Mouse (Mus musculus): ENCODE data around the gene Ccdc9. TPM values are rescaled to one million over a fixed set of nuclear protein-coding genes. Genes with fewer than 3 reads are reported as not detected.
"Not testable (repeated sequence)": the region's sequence is repeated elsewhere in the genome, so short reads cannot be mapped to it uniquely, and the experiment has no call there.

Gene Ccdc9
- total RNA-seq, 2 experiments from 2014 or later = 75.4 to 87.2 TPM

- intact Hi-C loops (cut with DNase I) = no loop called here
- no peak for DNase-seq (ENCODE audit: low spot score in 2 of 2)
Measured at GRCm38 (mm10) chr7:16280721-16281120, 5.9 kb downstream of the Ccdc9 start.

GRCm38 (mm10) chr7:16274922-16275890 lies 11.4 kb downstream of the Ccdc9 start:
- no peak for DNase-seq (ENCODE audit: low spot score in 2 of 2)
- intact Hi-C loops (cut with DNase I) = loop anchor here (5.0 kb wide), 1 partner anchor 53 kb away; the partner anchor contains the start of gene Dhx34

GRCm38 (mm10) chr7:16273766-16274140 lies 12.8 kb downstream of the Ccdc9 start:
- intact Hi-C loops (cut with DNase I) = loop anchor here (5.0 kb wide), 1 partner anchor 51 kb away; the partner anchor contains the start of gene Dhx34
- DNase-seq (ENCODE audit: low spot score in 2 of 2) = peak; percentile 71 to 74

- DNase-seq (ENCODE audit: low spot score in 2 of 2) = peak; percentile 77 to 78
- intact Hi-C loops (cut with DNase I) = loop anchor here (5.0 kb wide), 1 partner anchor 51 kb away; the partner anchor contains the start of gene Dhx34
Measured at GRCm38 (mm10) chr7:16273081-16273765, 13.4 kb downstream of the Ccdc9 start, which contains the start of gene Inafm1. Gene Inafm1 (minus strand): TSS chr7:16273617.

GRCm38 (mm10) chr7:16272681-16273080 lies 13.9 kb downstream of the Ccdc9 start:
- DNase-seq (ENCODE audit: low spot score in 2 of 2) = peak; percentile 75 to 77
- intact Hi-C loops (cut with DNase I) = loop anchor here (5.0 kb wide), 1 partner anchor 50 kb away; the partner anchor contains the start of gene Dhx34

DNA sequence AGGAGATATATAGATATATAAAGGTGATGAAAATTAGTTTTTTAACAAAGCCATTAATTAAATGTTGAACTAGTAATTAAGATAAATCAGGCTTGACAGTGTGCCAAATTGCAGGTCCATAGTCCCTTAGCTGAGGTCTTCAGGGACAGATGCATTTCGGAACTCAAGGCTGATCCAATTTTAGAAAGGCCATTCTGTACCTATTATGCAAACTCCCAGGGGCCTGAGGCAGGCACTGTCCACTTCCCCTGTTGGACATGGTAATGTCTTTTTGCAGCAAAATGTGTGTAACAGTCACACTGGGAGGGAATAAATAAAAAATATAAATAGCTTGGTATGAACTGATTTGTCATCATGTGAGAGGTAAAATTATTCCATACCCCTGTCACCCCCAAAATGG lies 15.5 kb downstream of the Ccdc9 start:
- intact Hi-C loops (cut with DNase I) = loop anchor here (5.0 kb wide), 1 partner anchor 49 kb away; the partner anchor contains the start of gene Dhx34
- DNase-seq (ENCODE audit: low spot score in 2 of 2) = no peak

- DNase-seq (ENCODE audit: low spot score in 2 of 2); intact Hi-C loops (cut with DNase I): not testable (repeated sequence)
Measured at GRCm38 (mm10) chr7:16266593-16266992, 20.0 kb downstream of the Ccdc9 start.

DNA sequence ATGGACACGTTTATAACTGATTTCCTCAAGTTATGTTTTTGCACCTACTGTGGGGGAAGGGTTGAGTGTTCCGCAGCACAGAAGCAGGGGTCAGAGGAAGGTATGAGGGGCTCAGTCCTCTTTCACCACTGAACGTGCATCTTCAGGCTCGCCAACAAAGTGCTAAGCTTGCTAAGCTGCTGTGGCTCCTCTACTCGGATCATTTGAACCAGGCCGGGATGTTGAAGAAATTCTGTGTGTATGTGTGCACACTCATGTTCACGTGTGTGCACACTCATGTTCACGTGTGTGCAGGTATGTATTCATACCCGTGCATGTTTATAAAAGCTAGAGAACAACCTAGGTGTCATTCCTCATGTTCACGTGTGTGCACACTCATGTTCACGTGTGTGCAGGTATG lies 20.7 kb downstream of the Ccdc9 start:
- DNase-seq (ENCODE audit: low spot score in 2 of 2) = no peak
- intact Hi-C loops (cut with DNase I) = no loop called here

DNA sequence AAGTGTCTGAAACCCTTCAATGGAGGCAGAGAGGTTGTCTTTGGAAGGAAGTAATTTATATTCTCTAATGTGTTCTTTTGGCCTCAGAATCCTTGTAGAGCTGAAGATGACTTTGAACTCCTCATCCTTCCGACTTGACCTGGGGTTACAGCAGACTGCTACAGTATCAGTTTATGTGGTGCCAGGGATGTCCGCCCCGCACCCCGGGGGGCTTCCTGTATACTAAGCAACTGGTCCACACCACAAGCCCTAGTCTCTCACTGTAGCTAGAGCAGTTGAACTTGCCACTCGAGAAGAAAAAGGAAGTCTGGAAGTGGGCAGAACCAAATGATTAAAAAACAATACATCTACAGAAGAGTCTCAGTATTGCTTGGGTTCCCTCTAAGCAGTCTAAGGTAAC lies 22.8 kb downstream of the Ccdc9 start:
- no peak for DNase-seq (ENCODE audit: low spot score in 2 of 2)
- intact Hi-C loops (cut with DNase I) = loop anchor here (2.0 kb wide), 1 partner anchor 71 kb away; no protein-coding TSS in a partner anchor

DNA sequence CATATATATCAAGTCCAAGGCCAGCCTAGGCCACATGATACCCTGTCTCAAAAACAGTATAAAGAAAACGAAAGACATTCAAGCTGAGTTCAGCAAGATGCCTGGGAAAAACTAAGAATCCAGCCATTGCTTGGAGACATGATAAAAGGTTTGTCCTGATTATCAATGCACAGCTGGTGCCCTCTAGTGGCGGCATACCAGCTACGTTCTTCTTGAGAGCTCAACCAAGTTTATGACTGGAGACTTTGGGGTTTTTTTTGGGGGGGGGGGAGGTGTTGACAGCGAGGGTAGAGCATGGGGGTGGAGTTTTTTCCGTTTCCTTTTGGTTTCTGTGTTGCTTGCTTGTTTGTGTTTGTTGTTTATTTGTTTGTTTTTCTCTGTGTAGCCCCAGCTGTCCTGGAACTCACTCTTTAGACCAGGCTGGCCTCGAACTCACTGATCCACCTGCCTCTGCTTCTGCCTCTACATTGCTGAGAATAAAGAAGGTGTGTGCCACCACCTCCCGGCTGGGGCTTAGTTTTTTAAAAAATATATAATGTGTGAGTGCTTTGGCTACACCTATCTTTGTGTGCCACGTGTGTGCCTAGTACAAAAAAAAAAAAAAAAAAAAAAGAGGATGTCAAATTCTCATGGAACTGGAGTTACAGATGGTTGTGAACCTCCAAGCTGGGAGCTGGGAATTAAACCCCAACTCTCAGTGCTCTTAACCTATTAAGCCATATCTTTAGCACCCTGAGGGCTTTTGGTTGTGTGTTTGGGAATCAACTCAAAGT lies 23.4 kb downstream of the Ccdc9 start:
- intact Hi-C loops (cut with DNase I) = loop anchor here (2.0 kb wide), 1 partner anchor 70 kb away; no protein-coding TSS in a partner anchor
- DNase-seq (ENCODE audit: low spot score in 2 of 2) = peak; percentile 55 to 69

DNA sequence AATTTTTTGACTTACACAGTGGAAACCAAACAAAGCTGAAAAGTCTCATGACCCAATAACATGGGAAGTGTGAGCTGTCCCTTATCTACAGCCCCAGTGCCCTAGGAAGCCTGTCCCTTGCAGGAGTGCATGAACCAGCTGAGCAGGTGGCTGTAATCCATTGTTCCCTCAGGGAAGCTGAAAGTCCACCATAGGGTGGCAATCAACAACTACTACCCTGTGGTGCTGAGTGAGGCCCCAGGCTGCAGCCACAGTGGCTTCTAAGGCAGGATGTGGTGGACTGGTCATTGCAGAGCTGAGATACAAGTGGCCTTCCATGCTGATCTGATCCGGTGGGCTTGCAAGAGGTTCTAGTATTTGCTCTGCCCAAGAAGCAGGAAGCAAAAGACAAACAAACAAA lies 25.5 kb downstream of the Ccdc9 start:
- no peak for DNase-seq (ENCODE audit: low spot score in 2 of 2)
- intact Hi-C loops (cut with DNase I) = no loop called here

DNA sequence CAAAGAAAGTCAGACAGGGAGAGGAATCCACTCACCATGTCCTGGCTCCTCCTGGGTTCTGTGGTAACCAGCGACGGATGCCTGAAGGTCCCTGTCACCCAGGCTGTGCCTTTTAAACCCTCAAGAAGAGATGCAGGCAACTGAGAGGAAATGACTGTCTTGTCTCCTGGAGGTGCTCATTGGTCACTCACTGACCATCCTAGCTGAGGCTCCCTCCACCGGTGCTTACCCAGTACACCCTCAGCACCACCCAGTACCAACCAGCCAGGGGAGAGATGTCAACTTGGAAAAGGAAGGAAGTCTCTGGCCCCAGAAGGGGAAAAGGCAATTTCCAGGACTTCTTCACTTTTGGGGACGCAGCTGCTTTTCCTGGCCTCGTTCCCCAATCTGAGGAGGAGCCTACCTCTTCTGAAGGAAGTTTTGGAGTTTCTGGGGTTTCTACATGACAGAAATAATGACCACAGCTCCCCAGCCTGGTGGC lies 27.4 kb downstream of the Ccdc9 start, which contains the start of gene C5ar1:
Gene C5ar1, minus strand, starts transcription at position 431 of the 481 bp plus-strand sequence.
- intact Hi-C loops (cut with DNase I) = no loop called here
- DNase-seq (ENCODE audit: low spot score in 2 of 2) = no peak

DNA sequence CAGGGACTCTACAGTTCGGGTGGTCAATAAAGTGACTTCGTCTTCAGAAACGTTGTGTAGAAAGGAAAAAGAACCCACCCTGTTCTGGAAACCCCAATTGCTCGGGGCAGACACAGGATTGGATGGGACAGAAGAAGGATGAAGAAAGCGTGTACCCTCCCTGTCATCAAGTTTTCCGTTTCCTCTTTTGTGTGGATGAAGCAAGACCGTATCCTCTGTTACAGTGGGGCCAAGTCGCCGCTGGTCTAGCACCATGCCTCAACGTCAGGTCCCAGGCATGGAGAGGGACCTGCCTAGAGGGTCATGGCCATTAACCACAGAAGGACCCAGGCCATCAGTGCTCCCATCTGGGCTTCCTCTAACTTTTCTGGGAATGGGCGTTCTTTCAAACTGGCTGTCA lies 28.8 kb downstream of the Ccdc9 start:
- DNase-seq (ENCODE audit: low spot score in 2 of 2) = no peak
- intact Hi-C loops (cut with DNase I) = no loop called here

- intact Hi-C loops (cut with DNase I); DNase-seq (ENCODE audit: low spot score in 2 of 2): not testable (repeated sequence)
Measured at GRCm38 (mm10) chr7:16255963-16256362, 30.6 kb downstream of the Ccdc9 start.

GRCm38 (mm10) chr7:16254195-16254594 lies 32.4 kb downstream of the Ccdc9 start:
- no peak for DNase-seq (ENCODE audit: low spot score in 2 of 2)
- intact Hi-C loops (cut with DNase I) = no loop called here

- intact Hi-C loops (cut with DNase I) = no loop called here
- no peak for DNase-seq (ENCODE audit: low spot score in 2 of 2)
Measured at GRCm38 (mm10) chr7:16250687-16251086, 35.9 kb downstream of the Ccdc9 start.

- intact Hi-C loops (cut with DNase I) = no loop called here
- no peak for DNase-seq (ENCODE audit: low spot score in 2 of 2)
Measured at GRCm38 (mm10) chr7:16245958-16246357, 40.6 kb downstream of the Ccdc9 start.

GRCm38 (mm10) chr7:16244067-16244466 lies 42.5 kb downstream of the Ccdc9 start, which contains the start of gene C5ar2:
Gene C5ar2 (minus strand): TSS chr7:16244154.
- intact Hi-C loops (cut with DNase I) = no loop called here
- DNase-seq (ENCODE audit: low spot score in 2 of 2) = no peak

- intact Hi-C loops (cut with DNase I) = no loop called here
- DNase-seq (ENCODE audit: low spot score in 2 of 2) = no peak
Measured at GRCm38 (mm10) chr7:16242198-16242597, 44.4 kb downstream of the Ccdc9 start.

Data from left cerebral cortex, postnatal 36 days (tissue).